Mouse (Mus musculus) lung, postnatal 4 days (tissue): Measurements from ENCODE around the gene Bfsp2.

Experiments used
- DNase-seq, 2 experiments: peaks; one replicate each; pipeline ENCODE4 v3.0.0; 2021

Bfsp2 gene

GRCm38 (mm10) chr9:103480044-103480576, at the start of gene Bfsp2:
TSS of gene Bfsp2 (minus strand) at chr9:103480420.
- no peak for DNase-seq

GRCm38 (mm10) chr9:103525041-103525537, 44.9 kb upstream of the Bfsp2 start:
- DNase-seq = no peak

- DNase-seq = no peak
Measured at GRCm38 (mm10) chr9:103524600-103524999, 44.4 kb upstream of the Bfsp2 start.

- no peak for DNase-seq
Measured at GRCm38 (mm10) chr9:103523742-103524403, 43.7 kb upstream of the Bfsp2 start.

- DNase-seq = no peak
Measured at GRCm38 (mm10) chr9:103523008-103523407, 42.8 kb upstream of the Bfsp2 start.

GRCm38 (mm10) chr9:103513884-103514283, 33.7 kb upstream of the Bfsp2 start:
- DNase-seq = no peak

- DNase-seq = no peak
Measured at GRCm38 (mm10) chr9:103512257-103512656, 32.0 kb upstream of the Bfsp2 start.

- DNase-seq = no peak
Measured at GRCm38 (mm10) chr9:103506968-103507584, 26.9 kb upstream of the Bfsp2 start.

GRCm38 (mm10) chr9:103505067-103505466, 24.8 kb upstream of the Bfsp2 start:
- peak in 1 of 2 experiments; percentile 13 for DNase-seq

GRCm38 (mm10) chr9:103504646-103505045, 24.4 kb upstream of the Bfsp2 start:
- no peak for DNase-seq

GRCm38 (mm10) chr9:103503586-103504298, 23.5 kb upstream of the Bfsp2 start:
- DNase-seq = peak in 1 of 2 experiments; percentile 12

GRCm38 (mm10) chr9:103502655-103503054, 22.4 kb upstream of the Bfsp2 start:
- DNase-seq = no peak

- no peak for DNase-seq
Measured at GRCm38 (mm10) chr9:103501861-103502364, 21.7 kb upstream of the Bfsp2 start.

GRCm38 (mm10) chr9:103499366-103499765, 19.1 kb upstream of the Bfsp2 start:
- DNase-seq = no peak

GRCm38 (mm10) chr9:103498699-103499098, 18.5 kb upstream of the Bfsp2 start:
- DNase-seq = no peak

- DNase-seq = no peak
Measured at GRCm38 (mm10) chr9:103495391-103495790, 15.2 kb upstream of the Bfsp2 start.

GRCm38 (mm10) chr9:103494346-103495020, 14.3 kb upstream of the Bfsp2 start:
- DNase-seq = peak; percentile 72 to 82

GRCm38 (mm10) chr9:103491985-103492384, 11.8 kb upstream of the Bfsp2 start:
- DNase-seq = no peak

GRCm38 (mm10) chr9:103490439-103490838, 10.2 kb upstream of the Bfsp2 start:
- peak; percentile 74 to 83 for DNase-seq

GRCm38 (mm10) chr9:103489883-103490282, 9.7 kb upstream of the Bfsp2 start:
- no peak for DNase-seq

- DNase-seq = no peak
Measured at GRCm38 (mm10) chr9:103489096-103489495, 8.9 kb upstream of the Bfsp2 start.

- no peak for DNase-seq
Measured at GRCm38 (mm10) chr9:103486262-103486661, 6.0 kb upstream of the Bfsp2 start.

- DNase-seq = peak in 1 of 2 experiments; percentile 24
Measured at GRCm38 (mm10) chr9:103485606-103486005, 5.4 kb upstream of the Bfsp2 start.
